Mouse (Mus musculus) brain, embryonic 14.5 days (tissue): ENCODE measurements around the gene Ddx11.

ENCODE experiments used
- CTCF ChIP-seq: fragments of 200-500 bp; IDR thresholded peaks from 2 replicates; pipeline ENCODE4 v1.5.1; 2012; ENCODE audit warnings: inconsistent platforms, mild to moderate bottlenecking, moderate library complexity, borderline replicate concordance; ENCODE audit not compliant: insufficient read depth, insufficient read length; ENCODE audit errors: extremely low read depth
- POLR2A ChIP-seq: fragments of 200-500 bp; IDR thresholded peaks from 2 replicates; pipeline ENCODE4 v1.6.1; 2012; ENCODE audit warnings: mild to moderate bottlenecking, inconsistent platforms, borderline replicate concordance; ENCODE audit not compliant: poor library complexity, insufficient read depth, insufficient read length, severe bottlenecking; ENCODE audit errors: extremely low read depth

DNA sequence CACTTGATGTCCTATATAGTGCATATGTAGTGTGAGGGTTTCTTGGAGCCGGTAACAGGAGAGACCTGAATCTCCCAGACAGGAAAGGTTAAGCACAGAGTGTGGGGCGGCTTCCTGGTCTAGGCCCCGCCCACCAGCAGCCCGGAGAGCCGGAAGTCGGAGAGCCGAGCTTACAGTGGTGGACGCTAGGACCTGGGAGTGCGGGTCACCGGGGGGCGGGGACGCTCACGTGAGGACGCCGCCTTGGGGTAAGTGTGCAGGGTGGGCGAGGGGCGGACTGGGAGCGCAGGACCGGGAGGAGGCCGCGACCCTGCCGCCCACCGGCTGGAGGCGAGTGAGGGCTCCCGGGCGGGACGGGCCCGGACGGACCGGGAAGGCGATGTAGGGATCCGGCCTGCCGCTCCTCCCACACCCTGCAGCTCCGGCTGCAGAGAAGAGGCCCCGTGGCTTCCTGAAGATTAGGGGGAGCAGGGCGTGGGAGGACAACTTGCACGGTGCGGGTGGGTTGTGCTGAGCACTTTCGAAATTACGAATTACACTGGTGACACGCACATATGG, 11.8 kb upstream of the Ddx11 start, which contains the start of gene Washc1:
- no peak for TF ChIP-seq CTCF
- peak; percentile 58; the same call in 1 of the 2 replicates for TF ChIP-seq POLR2A
